Mouse (Mus musculus): ENCODE measurements around the gene Knl1.

DNA sequence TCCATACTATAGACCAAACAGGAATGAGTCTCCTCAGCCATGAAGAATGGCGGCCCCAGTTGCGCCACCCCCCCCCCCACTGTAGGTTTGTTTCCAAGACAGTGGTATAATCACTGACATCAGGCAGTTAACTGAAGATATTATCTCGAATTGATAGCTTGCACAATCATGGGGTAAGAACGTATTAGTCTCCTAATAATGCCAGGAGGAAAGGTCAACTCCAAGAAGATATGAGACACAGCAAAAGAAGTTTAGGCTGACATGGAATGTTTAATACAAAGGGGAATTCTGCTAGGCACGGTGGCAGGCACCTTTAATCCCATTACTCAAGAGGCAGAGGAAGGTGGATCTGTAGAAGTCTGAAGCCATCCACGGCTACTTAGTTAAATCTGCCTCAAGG is 99.5 kb downstream of the Knl1 start:
- no peak for TF ChIP-seq POLR2A (IDR thresholded peaks at IDR 0.05; ENCODE audit: insufficient read length, low read depth)
- TF ChIP-seq MAX (IDR thresholded peaks at IDR 0.05; ENCODE audit: low read depth): no peak
- no peak for TF ChIP-seq REST (IDR thresholded peaks at IDR 0.05; ENCODE audit: insufficient read depth, insufficient read length)
- TF ChIP-seq TCF3 (IDR thresholded peaks at IDR 0.05; ENCODE audit: insufficient read length, low read depth): no peak
- no peak for TF ChIP-seq TCF12 (IDR thresholded peaks at IDR 0.05; ENCODE audit: insufficient read depth, poor library complexity, severe bottlenecking)
- no peak for TF ChIP-seq USF1 (IDR thresholded peaks at IDR 0.05; ENCODE audit: low read depth)
- TF ChIP-seq E2F4 (IDR thresholded peaks at IDR 0.05; ENCODE audit: insufficient read depth): no peak
